Mouse (Mus musculus) retina, adult 2 months (tissue): ENCODE data around the gene Bmp4.

Experiments
- DNase-seq: peaks from one replicate; pipeline ENCODE4 v3.0.0-alpha.2; 2012; ENCODE audit warnings: low read depth, low spot score

Gene Bmp4

DNA sequence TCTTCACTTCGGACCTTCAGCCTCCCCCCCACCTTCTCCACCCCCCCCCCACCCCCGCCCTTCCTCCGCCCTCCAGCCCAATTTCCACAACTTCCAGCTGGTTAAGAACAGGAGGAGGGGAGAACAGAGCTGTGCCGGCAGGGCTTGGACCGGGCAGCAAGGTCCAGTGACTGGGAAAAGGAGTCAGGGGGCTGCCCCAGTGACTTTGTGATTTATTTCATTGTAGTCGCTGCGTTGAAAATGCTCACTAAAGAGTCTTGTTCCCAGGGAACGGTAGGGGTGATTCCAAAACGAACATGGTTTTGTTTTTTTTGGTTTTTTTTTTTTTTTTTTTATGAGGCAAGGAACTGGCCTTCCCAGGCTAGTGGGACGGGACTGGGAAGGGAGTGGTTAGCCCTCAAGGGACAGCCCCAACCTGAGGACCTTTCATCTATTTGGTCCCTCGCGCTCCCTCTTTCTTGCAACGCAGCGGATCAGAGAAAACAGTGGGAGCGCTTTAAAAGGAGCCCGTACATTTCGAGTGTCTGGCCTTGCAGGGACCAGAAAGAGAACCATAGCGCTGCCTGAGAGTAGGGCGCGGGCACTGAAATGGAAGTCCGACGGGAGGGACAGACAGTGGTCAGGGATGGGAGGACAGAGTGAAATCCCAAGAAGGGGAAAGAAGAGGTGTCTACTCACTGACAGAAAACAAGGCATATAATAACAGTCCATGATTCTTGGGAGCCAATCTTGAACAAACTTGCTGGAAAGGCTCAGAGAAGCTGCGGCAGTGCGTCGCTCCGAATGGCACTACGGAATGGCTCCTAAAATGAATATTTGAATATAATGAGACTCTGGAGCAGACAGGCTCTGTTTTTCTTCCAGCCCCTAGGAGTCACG lies 3.8 kb downstream of the Bmp4 start:
- no peak for DNase-seq

DNA sequence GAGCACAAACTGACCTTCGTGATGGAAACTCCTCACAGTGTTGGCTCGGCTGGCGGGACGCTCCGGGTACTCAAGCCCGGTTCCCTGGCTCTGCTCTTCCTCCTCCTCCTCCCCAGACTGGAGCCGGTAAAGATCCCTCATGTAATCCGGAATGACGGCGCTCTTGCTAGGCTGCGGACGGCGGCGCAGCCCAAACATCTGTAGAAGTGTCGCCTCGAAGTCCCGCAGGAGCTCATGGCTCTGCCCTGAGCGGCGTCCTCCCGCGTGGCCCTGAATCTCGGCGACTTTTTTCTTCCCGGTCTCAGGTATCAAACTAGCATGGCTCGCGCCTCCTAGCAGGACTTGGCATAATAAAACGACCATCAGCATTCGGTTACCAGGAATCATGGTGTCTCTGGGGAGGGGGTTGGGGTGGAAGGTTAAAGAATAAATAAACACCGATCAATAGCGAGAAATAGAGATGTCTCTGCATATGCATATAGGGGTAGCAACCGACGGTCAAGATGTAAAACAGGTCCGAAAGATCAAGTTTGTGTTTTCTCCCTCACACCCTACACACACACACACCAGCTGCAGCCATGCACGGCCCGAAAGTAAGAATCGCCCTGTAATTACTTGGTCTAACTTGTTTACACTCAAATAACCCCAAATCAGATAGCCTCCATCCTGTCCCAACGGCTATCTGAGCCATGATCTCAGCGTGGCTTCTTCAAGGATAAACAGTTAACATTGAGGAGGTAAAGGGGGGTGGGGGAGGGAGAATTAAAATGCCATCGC lies 4.6 kb downstream of the Bmp4 start:
- no peak for DNase-seq

- DNase-seq = no peak
Measured at GRCm38 (mm10) chr14:46384946-46385691, 5.3 kb downstream of the Bmp4 start.

GRCm38 (mm10) chr14:46381457-46381856 lies 9.0 kb downstream of the Bmp4 start:
- no peak for DNase-seq

DNA sequence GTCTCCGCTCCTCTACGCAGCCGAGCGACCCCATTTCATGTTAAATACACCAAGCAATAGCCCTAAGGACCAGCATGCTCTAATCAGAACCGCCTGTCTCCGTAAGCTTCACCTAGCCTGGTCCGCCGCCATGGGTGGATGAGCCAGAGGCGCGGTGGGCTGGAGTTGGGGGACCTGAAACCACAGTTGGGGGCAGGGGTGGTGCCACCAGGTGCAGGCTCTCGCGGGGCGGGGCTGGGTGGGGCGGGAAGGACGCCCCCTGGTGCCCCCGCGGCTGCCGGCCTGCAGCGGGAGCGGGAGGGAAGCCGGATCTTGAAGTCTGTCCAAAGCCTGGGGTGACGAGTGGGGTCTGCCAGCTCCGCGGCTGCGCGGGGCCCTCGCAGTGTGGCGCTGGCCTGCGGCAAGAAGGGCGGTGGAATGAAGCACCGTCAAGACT lies 10.2 kb downstream of the Bmp4 start:
- DNase-seq = no peak

DNA sequence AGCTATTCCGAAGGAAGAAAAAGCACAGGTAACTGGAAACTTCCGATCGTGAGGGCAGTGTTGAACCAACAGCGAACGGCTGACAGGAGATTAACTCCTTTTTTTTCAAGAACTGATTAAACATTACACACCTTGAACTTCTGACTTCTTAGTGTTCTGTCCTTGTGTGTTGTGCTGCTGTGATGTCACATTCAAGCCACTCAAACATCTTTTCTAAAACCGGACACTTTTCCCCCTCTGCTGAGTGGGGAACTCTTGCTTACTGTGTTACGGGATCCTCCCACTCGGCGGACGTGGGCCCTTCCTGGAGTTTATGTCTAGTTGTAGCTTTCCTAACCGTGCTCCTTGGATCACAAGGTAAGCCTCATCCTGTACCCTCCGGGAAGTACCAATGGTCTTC lies 11.2 kb downstream of the Bmp4 start, which contains the start of gene Gm15217:
Gm15217 (plus strand) TSS at position 130 of the 400 bp plus-strand sequence.
- no peak for DNase-seq

DNA sequence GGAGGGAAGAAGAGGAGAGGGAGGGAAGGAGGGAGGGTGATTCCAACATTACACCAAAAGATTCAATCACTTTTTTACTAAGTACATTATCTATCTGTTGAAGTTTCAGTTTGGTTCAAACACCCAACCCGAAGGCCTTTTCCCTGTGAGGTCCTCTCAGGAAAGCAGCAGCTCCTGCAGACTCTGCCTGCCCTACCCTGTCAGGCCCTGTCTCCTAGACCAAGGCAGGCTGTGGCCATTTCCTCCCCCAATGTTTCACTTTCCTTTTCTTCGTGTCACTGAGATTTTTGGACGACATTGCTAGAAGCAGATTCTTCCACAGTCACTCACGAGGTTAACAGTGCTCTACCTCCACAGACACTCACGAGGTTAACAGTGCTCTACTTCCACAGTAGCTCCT lies 14.7 kb downstream of the Bmp4 start:
- DNase-seq = no peak

DNA sequence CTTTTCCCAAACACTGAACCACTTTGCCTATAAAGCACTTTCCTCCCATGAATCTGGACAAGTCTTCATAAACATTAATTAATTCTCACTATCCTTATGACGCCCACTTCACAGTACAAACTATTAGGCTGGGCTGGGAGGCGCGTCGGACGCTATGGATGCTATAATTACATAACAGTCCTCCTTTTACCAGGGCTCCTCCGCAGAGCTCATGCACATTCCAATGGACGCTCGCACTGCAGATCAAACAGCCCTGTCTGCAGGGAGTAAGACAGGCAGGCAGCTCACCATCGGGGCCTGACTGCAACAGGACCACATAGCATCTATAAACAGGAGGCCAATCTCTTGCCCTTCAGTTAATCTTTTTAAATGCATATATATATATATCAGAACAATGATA lies 18.0 kb downstream of the Bmp4 start:
- DNase-seq = no peak

DNA sequence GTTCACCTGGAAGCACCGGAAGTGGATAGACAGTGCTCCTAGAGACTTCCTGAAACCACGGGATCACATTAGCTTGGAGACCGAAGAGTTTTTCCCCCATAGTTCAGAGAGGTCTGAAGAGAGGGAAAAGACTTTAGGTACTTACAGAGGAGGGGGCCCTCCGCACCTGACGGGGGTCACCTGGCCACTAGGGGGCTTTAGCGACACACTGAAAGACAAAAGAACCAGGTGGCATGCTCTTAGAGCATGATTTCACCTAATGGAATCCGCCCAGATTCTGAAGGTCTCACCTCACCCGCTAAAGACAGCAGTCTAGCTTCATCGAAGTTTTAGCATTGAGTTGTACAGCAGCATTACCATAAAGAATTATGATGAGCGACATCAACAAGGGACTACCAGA lies 27.3 kb downstream of the Bmp4 start:
- no peak for DNase-seq

DNA sequence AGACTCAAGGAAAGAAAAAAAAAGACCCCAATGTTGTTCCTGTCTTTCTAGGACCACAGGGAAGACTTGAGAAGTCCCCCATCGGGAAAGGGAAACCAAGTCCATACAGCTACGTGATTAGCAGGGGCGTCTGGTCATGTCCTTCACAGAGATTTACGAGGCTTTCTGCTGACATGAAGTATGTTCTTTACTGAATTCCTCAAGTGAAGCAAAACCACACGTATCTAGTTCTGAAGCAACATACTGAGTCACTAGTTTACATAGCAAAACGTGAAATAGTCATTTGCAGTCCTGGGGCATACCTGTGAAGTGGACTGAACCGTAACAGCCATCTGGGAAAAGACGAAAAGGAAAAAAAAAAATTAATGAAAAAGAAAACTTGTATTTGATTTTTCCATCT lies 32.8 kb downstream of the Bmp4 start:
- no peak for DNase-seq

GRCm38 (mm10) chr14:46357286-46357685 lies 33.2 kb downstream of the Bmp4 start:
- DNase-seq = no peak

DNA sequence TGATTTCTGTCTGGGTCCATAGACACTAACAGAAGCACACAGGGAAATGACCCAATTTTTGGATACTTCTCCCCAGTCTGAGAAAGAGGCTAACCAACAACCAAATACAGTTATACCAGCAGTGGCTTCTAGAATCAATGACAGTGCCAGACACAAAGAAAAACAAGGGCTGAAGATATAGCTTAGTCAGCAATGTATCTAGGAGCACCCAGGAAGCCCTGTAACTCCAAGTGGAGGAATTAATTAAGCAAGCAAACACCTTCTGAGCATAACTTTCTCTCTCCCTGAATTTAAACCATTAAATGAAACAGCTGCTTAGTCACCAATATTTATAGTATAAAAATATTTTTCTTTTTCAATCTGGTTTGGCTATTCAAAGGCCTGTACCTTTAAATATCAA lies 45.7 kb downstream of the Bmp4 start:
- DNase-seq = no peak

DNA sequence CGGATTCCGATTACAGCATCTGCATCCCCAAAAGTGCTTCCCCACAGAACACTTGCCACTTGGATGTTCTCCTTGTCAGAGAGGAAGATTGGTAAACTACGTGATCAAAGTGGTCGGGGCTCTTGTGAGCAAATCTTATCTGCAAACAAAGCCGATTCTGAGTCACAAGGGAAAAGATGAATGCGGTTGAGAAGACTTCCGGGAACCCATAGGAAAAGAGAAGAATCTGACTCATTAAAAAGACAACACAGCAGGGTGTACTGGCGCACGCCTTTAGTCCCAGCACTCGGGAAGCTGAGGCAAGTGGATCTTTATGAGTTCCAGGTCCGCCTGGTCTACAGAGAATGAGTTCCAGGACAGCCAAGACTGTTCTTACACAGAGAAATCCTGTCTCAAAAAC lies 51.7 kb downstream of the Bmp4 start:
- DNase-seq = no peak
